10 mouse cellular contexts compared by ENCODE assay signal in genomic region chr13:30628195-30629048, GRCm38 (mm10). TPM values are rescaled to one million over a fixed set of nuclear protein-coding genes. Genes with fewer than 3 reads are reported as not detected.
A peak's percentile ranks its signal among the peaks of the same experiment; 100 is the strongest.
DNase-seq lines count a peak whose midpoint lies in the region; ATAC-seq and TF ChIP-seq lines count a peak whose summit lies in the region.
"Had no signal": no experiment of that assay in that cellular context is flagged by ENCODE, and none has a peak within 500 bp of the region (broad histone marks: within the 10 kb centered on the region; RNA-seq: fewer than 3 reads in every experiment).

No protein-coding gene starts in this region.

- H3K36me3 ChIP-seq in MEL (ENCODE audit: control insufficient read depth in 1 of 2, insufficient read depth in 2 of 2, low read length in 2 of 2) = no peaks in the 10 kb centered on the region
- H3K36me3 ChIP-seq in hindbrain, postnatal 0 days (ENCODE audit: insufficient read depth, low read length) = no peaks in the 10 kb centered on the region
- no peaks in the 10 kb centered on the region for H3K36me3 ChIP-seq in midbrain, embryonic 13.5 days

- H3K4me1 ChIP-seq in MEL (ENCODE audit: control insufficient read depth in 1 of 2, insufficient read depth in 2 of 2, low read length in 2 of 2) = no peaks in the 10 kb centered on the region; a peak in 1 of 4 replicates
- H3K4me1 ChIP-seq in hindbrain, postnatal 0 days (ENCODE audit: insufficient read depth, low read length) = no peaks in the 10 kb centered on the region
- no peaks in the 10 kb centered on the region for H3K4me1 ChIP-seq in midbrain, embryonic 13.5 days (replicated peaks)

- TF ChIP-seq RAD21 in MEL (IDR thresholded peaks at IDR 0.05; ENCODE audit: low read depth, low read length) = no peak

- no peak overlapping the region for H3K4me3 ChIP-seq in MEL (ENCODE audit: control insufficient read depth in 1 of 2, insufficient read depth in 1 of 2, low read depth in 2 of 2, low read length in 2 of 2)
- no peak overlapping the region for H3K4me3 ChIP-seq in hindbrain, postnatal 0 days (ENCODE audit: low read length)
- no peak overlapping the region for H3K4me3 ChIP-seq in midbrain, embryonic 13.5 days (replicated peaks)
- H3K4me3 ChIP-seq: megakaryocyte, embryonic 14.5 days had no signal

- no peaks in the 10 kb centered on the region for H3K9me3 ChIP-seq in MEL (replicated peaks; ENCODE audit: insufficient read depth, low read length)
- H3K9me3 ChIP-seq in hindbrain, postnatal 0 days (ENCODE audit: low read length) = no peaks in the 10 kb centered on the region
- H3K9me3 ChIP-seq in midbrain, embryonic 13.5 days = no peaks in the 10 kb centered on the region
- H3K9me3 ChIP-seq: megakaryocyte, embryonic 14.5 days had no signal

- no peak overlapping the region for H3K4me2 ChIP-seq in hindbrain, postnatal 0 days (ENCODE audit: low read depth, low read length)
- H3K4me2 ChIP-seq in midbrain, embryonic 13.5 days (replicated peaks) = no peak overlapping the region

- no peaks in the 10 kb centered on the region for H3K27me3 ChIP-seq in MEL (ENCODE audit: control insufficient read depth in 1 of 2, insufficient read depth in 2 of 2, low read length in 2 of 2)
- no peaks in the 10 kb centered on the region for H3K27me3 ChIP-seq in hindbrain, postnatal 0 days (ENCODE audit: insufficient read depth, low read length)
- no peaks in the 10 kb centered on the region for H3K27me3 ChIP-seq in midbrain, embryonic 13.5 days
- H3K27me3 ChIP-seq: Patski had no signal

- no peak for TF ChIP-seq CTCF in MEL (IDR thresholded peaks at IDR 0.05 in 2 of 3, conservative IDR thresholded peaks at IDR 0.05 in 1 of 3; ENCODE audit: control insufficient read depth in 1 of 3, insufficient read depth in 1 of 3, low read depth in 2 of 3, low read length in 3 of 3, poor library complexity in 1 of 3, severe bottlenecking in 1 of 3)
- TF ChIP-seq CTCF in hindbrain, postnatal 0 days (IDR thresholded peaks at IDR 0.05; ENCODE audit: low read depth) = no peak

- peak; percentile 72 for ATAC-seq in hindbrain, postnatal 0 days
- peak; percentile 84 for ATAC-seq in midbrain, embryonic 13.5 days
- ATAC-seq: Patski had no signal

- 31% methylated on average over 8 of the region's 8 CpGs for WGBS in hindbrain, postnatal 0 days
- WGBS in midbrain, embryonic 13.5 days = 42% methylated on average over 8 of the region's 8 CpGs

- no peak for TF ChIP-seq EP300 in MEL (IDR thresholded peaks at IDR 0.05; ENCODE audit: low read depth in 1 of 2, low read length in 2 of 2)

- no peak for TF ChIP-seq POLR2A in MEL (IDR thresholded peaks at IDR 0.05; ENCODE audit: control insufficient read depth in 1 of 2, insufficient read depth in 1 of 2, low read depth in 1 of 2, low read length in 2 of 2, poor library complexity in 1 of 2)

- DNase-seq in MEL (ENCODE audit: low read depth, low spot score) (peak; percentile 3), R1 (ENCODE audit: low read depth, low spot score) (peak; percentile 24)
- peak; percentile 25 for DNase-seq in hindbrain, postnatal 0 days (ENCODE audit: low spot score)
- DNase-seq in urinary bladder, adult 18-20 months (ENCODE audit: low spot score in 2 of 2) = no peak
- DNase-seq in urinary bladder, postnatal 14 days (ENCODE audit: low spot score) = no peak
- DNase-seq in adrenal gland, postnatal 10 days = no peak
- DNase-seq: cerebellum, adult 11 months had no signal

- no peak overlapping the region for H3K27ac ChIP-seq in MEL (ENCODE audit: control insufficient read depth, low read depth, low read length)
- H3K27ac ChIP-seq in hindbrain, postnatal 0 days = no peak overlapping the region
- no peak overlapping the region for H3K27ac ChIP-seq in midbrain, embryonic 13.5 days

- no peak overlapping the region for H3K9ac ChIP-seq in MEL (ENCODE audit: control insufficient read depth, low read depth, low read length, poor library complexity, severe bottlenecking)
- H3K9ac ChIP-seq in hindbrain, postnatal 0 days (replicated peaks; ENCODE audit: low read length) = no peak overlapping the region
- no peak overlapping the region for H3K9ac ChIP-seq in midbrain, embryonic 13.5 days (replicated peaks)

- no peaks in the 10 kb centered on the region for H3K79me2 ChIP-seq in MEL (ENCODE audit: control insufficient read depth, insufficient read depth, low read length, poor library complexity)

TF ChIP-seq in MEL, 35 proteins besides CTCF, POLR2A, EP300 and RAD21:
- TF ChIP-seq ZMIZ1 (IDR thresholded peaks at IDR 0.05; ENCODE audit: low read depth, low read length) = no peak

RNA-seq across cellular contexts. Expression of gene Dusp22, which starts 31.4 kb away (rescaled TPM):
- total RNA-seq in MEL (2012; rRNA removed) = not detected in 2 replicates
- polyA plus RNA-seq in MEL (2012; ENCODE audit: insufficient read depth in 1 of 2, insufficient read length in 2 of 2, low read depth in 1 of 2, low replicate concordance in 2 of 2, missing spikeins in 1 of 2) = not detected
- 13.0 and 17.2 TPM in 2 replicates for total RNA-seq in hindbrain, postnatal 0 days (2014; rRNA removed)
- polyA plus RNA-seq in hindbrain, postnatal 0 days (2015; fragmentation: Nextera tagmentation; extraction: Ambion mirVana) = 29.4 and 30.1 TPM in 2 replicates
- 18.8 and 19.2 TPM in 2 replicates for polyA plus RNA-seq in midbrain, embryonic 13.5 days (2015; fragmentation: Nextera tagmentation; extraction: Ambion mirVana)
- 10 to 100 TPM; 37.7 to 46.2 TPM for total RNA-seq in adrenal gland, postnatal 10 days (2021)

Comparison
In these comparisons a context has a peak if more than half of its experiments do, and no peak if none do; other contexts are left out.
1. DNase-seq: peak in MEL (single experiment), R1 (single experiment) and hindbrain, postnatal 0 days (single experiment); none in urinary bladder, adult 18-20 months (0 of 2), urinary bladder, postnatal 14 days (single experiment) and adrenal gland, postnatal 10 days (single experiment).
2. RNA of gene Dusp22, which starts 31.4 kb away (total RNA-seq): 37.7 to 46.2 TPM in adrenal gland, postnatal 10 days and 13.0 to 17.2 TPM in hindbrain, postnatal 0 days; not detected in MEL; every median in the first group is over 10 times any median in the second.